Mouse (Mus musculus) midbrain, embryonic 12.5 days (tissue): ENCODE measurements at regions not wholly inside any gene's neighbourhood (a gene's known extent, or its start where the extent isn't known, plus 50 kb on each side); places are given as distances from the start of the nearest gene placed in this dataset.
"Not testable (repeated sequence)": the region's sequence is repeated elsewhere in the genome, so short reads cannot be mapped to it uniquely, and the experiment has no call there.

Experiments used
- ATAC-seq: fragments of 200-750 bp; cut with Nextera tagmentation; 2 replicates; pipeline ENCODE4 v1.8.0; 2017; ENCODE audit warnings: low read depth, moderate TSS enrichment, moderate library complexity; ENCODE audit not compliant: low FRiP score
- H3K27ac ChIP-seq: fragments of 300-500 bp; sonication (generic); replicated peaks from 2 replicates; pipeline ENCODE4 v1.5.1; 2016; ENCODE audit warnings: mild to moderate bottlenecking
- H3K27me3 ChIP-seq: fragments of 300-500 bp; sonication (generic); 2 replicates; pipeline ENCODE4 v1.6.1; 2016; ENCODE audit warnings: mild to moderate bottlenecking
- H3K36me3 ChIP-seq: fragments of 300-500 bp; sonication (generic); 2 replicates; pipeline ENCODE4 v1.6.1; 2016
- H3K4me1 ChIP-seq: fragments of 300-500 bp; sonication (generic); 2 replicates; pipeline ENCODE4 v1.6.1; 2016
- H3K4me2 ChIP-seq: fragments of 300-500 bp; sonication (generic); replicated peaks from 2 replicates; pipeline ENCODE4 v1.6.1; 2016; ENCODE audit warnings: mild to moderate bottlenecking, moderate library complexity
- H3K4me3 ChIP-seq: fragments of 300-500 bp; sonication (generic); 2 replicates; pipeline ENCODE4 v1.5.1; 2016; ENCODE audit warnings: mild to moderate bottlenecking
- H3K9ac ChIP-seq: fragments of 300-500 bp; sonication (generic); replicated peaks from 2 replicates; pipeline ENCODE4 v1.6.1; 2016; ENCODE audit warnings: mild to moderate bottlenecking, moderate library complexity
- H3K9me3 ChIP-seq: fragments of 300-500 bp; sonication (generic); 2 replicates; pipeline ENCODE4 v1.6.1; 2016; ENCODE audit warnings: mild to moderate bottlenecking
- WGBS: fragments of 180-500 bp; shearing (Covaris S2); methylation state at CpG from one replicate; pipeline ENCODE4 v1.1.7; 2016; 5-methylcytosine and 5-hydroxymethylcytosine counted together

DNA sequence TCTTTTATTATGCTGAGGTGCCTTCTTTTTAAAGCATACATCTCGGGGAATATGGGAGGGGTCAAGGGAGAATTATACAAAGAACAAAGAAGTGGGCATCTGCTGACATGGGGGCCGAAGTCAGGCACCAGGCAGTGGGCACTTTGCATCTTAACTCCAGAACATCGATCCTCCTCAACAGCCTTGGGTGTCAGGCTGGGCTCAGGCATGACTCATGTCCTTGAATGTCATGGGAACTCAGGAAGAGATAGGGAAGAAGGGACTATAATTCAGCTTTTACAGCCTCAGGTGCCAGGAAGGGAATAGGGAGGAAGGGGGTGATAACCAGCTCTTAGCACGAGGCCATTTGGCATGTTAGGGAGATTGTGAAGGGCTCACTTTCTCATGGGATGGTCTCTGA lies 85.6 kb upstream of the Ptprz1 start:
- not testable (repeated sequence) for ATAC-seq, H3K4me2 ChIP-seq, H3K27ac ChIP-seq, H3K9ac ChIP-seq, H3K27me3 ChIP-seq, H3K4me3 ChIP-seq, H3K9me3 ChIP-seq, H3K36me3 ChIP-seq
- 87% methylated on average over 4 of the region's 4 CpGs for WGBS
- peaks cover 11% of the 10 kb centered on the region for H3K4me1 ChIP-seq

DNA sequence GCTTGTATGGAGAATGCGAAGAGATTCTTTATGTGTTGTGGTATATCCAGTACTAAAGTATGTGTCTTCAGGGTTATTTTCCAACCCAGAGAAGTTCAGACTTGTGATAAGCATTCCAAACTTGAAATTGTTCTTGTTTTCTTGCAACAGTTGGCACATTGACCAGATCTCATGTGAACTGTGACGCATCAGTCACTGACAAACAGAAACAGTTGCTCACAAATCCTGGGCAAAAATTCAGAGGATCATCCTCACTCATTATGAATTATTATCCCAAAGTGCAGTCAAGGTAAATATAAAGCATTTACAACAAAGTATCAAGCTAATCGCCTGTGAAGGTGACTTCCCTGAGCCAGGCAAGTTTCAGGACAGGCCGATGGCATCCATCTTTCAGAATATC lies 83.5 kb upstream of the Ptprz1 start:
- Histone ChIP-seq H3K27ac (no peak overlapping the region), H3K9ac (no peak overlapping the region), H3K36me3 (no peaks in the 10 kb centered on the region), H3K4me2 (no peak overlapping the region), H3K9me3 (no peaks in the 10 kb centered on the region), H3K27me3 (no peaks in the 10 kb centered on the region), H3K4me1 (peaks cover 26% of the 10 kb centered on the region), H3K4me3 (no peak overlapping the region)
- WGBS = 94% methylated on average over 4 of the region's 4 CpGs
- no peak for ATAC-seq

DNA sequence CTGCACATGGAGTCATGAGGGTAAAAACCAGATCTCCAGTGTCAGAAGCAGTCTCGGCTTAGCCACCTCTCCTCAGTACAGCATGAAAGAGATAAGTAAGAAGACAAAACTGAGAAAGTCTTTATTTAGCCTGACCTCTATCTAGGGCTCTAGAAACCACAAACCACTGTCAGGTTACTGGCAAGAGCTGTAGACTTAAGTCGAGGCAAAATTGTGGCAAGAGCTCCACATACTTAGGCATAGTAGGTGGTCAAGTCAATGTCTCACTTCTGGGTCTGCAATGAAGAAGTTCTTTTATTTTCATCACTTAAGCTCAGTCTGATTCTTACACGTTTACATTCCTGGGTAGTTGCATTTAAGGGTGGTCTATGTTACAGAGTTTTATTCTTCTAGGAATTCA lies 82.7 kb upstream of the Ptprz1 start:
- no peaks in the 10 kb centered on the region for H3K36me3 ChIP-seq
- no peak overlapping the region for H3K4me3 ChIP-seq
- H3K27me3 ChIP-seq = no peaks in the 10 kb centered on the region
- ATAC-seq = no peak
- no peak overlapping the region for H3K4me2 ChIP-seq
- H3K27ac ChIP-seq = no peak overlapping the region
- H3K9ac ChIP-seq = no peak overlapping the region
- H3K9me3 ChIP-seq = no peaks in the 10 kb centered on the region
- WGBS = 84% methylated on average over 3 of the region's 3 CpGs
- peaks cover 26% of the 10 kb centered on the region for H3K4me1 ChIP-seq

DNA sequence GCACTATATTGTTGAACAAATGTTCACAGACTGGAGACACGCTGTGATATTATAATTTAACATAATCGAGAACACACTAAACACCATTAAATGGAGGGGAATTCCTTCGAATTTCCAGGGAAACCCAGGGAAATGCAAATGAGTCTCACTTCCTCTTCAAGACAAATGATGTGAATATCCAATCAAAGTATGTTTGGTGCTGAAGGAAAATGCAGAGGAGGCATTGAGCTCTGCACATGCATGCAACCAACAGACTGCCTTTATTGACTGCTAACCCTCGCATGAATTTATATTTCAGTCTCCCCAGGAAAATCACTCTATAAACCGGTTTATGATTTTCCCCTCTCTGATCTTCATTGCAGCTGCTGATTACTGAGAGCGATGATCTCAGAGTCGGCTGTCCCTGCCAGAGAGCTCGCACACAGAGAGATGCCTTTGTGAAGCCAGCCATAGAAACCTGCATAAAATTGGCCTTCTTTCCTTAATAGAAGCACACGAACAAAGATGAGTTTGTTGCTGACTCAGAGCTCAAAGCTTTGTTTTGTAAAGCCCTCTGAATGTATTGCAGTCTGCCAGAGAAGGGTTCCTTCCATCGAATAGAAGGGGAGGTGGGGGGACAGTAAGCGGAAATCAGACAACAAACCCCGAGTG lies 81.1 kb upstream of the Ptprz1 start:
- H3K27ac ChIP-seq = peak overlapping the region; percentile 85
- no peaks in the 10 kb centered on the region for H3K27me3 ChIP-seq
- H3K4me1 ChIP-seq = peaks cover 26% of the 10 kb centered on the region
- H3K4me3 ChIP-seq = peak overlapping the region; percentile 11; the same call in 1 of the 2 replicates
- ATAC-seq = peak; percentile 85
- H3K36me3 ChIP-seq = no peaks in the 10 kb centered on the region
- H3K4me2 ChIP-seq = peak overlapping the region; percentile 49
- H3K9ac ChIP-seq = 0 out of 2 replicates have a peak overlapping the region, but pooled peaks have one; percentile 2
- WGBS = 7% methylated on average over 12 of the region's 12 CpGs
- H3K9me3 ChIP-seq = no peaks in the 10 kb centered on the region

DNA sequence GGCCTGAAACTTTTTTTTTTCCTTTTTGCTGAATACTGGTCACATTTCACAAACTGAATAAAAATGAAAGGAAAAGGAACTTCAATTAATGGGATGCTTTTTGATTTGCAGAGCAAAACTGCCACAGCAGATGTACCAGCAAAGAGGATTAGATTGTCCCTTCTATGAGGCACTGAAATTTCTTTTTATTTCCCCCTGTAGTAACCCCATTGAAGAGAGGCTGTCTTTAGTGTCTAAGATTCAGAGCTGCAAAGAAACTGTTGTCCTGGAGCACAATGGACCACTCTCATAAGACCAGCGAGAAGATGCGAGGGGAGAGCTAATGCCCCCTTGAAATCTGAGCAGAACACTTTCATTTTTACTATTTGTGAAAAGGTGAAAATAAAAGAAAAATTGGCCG lies 80.5 kb upstream of the Ptprz1 start:
- no peaks in the 10 kb centered on the region for H3K9me3 ChIP-seq
- WGBS = 16% methylated on average over 3 of the region's 3 CpGs
- peak overlapping the region; percentile 49 for H3K4me2 ChIP-seq
- H3K27me3 ChIP-seq = no peaks in the 10 kb centered on the region
- no peak overlapping the region for H3K9ac ChIP-seq
- peaks cover 26% of the 10 kb centered on the region for H3K4me1 ChIP-seq
- peak overlapping the region; percentile 85 for H3K27ac ChIP-seq
- H3K36me3 ChIP-seq = no peaks in the 10 kb centered on the region
- peak; percentile 80 for ATAC-seq
- 0 out of 2 replicates have a peak overlapping the region, but pooled peaks have one; percentile 11 for H3K4me3 ChIP-seq

DNA sequence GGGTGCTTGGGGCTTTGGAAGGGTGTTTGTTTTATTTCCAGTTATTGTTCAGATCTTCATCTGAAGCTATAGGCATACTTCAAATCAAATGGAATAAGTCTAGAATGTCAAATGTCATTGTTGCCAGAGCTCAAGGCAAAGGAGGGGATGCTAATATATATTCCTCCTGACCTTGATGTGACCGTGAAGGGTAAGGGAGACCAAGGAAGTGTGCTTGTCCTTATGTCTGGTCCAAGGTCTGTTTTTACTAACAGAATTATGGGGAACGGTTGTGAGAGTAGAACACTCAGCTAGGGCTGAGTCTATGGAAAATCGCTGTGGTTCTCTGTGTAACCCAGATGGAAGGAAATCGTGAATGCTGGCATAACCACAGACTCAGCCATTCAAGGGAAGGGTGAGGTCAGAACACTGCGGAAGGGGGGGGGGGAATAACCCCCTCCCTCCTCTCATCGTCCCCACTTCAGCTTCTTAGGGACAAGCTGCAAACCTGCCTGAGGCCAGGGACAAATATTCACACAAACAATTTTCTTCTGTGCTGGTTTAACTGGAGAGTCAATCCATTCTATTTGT lies 79.9 kb upstream of the Ptprz1 start:
- Histone ChIP-seq H3K36me3 (no peaks in the 10 kb centered on the region), H3K4me2 (peak overlapping the region; percentile 49), H3K9me3 (no peaks in the 10 kb centered on the region), H3K4me1 (peaks cover 26% of the 10 kb centered on the region), H3K4me3 (no peak overlapping the region), H3K9ac (peak overlapping the region; percentile 37; the same call in 1 of the 2 replicates), H3K27ac (peak overlapping the region; percentile 85), H3K27me3 (no peaks in the 10 kb centered on the region)
- 12% methylated on average over 6 of the region's 6 CpGs for WGBS
- peak; percentile 46 for ATAC-seq

DNA sequence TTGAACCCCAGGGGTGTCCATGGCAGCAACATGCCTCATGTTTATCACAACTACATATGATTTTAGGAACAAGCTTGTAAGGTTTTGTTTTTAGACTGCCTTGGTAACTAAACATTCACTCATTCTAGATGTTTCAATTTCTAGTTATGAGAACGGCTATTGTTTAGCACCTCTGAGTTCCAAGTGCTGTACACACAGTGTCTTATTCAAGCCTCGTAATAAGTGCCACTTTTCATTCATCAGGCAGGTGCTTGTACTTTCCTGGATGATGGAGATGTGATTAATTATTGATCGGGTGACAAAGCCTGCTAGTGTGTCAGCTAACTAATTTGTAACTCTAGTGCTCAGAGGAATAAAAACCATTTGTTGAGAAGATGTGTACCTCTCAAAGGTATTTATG lies 73.4 kb upstream of the Ptprz1 start:
- 57% methylated on average over 3 of the region's 3 CpGs for WGBS
- Histone ChIP-seq H3K36me3 (no peaks in the 10 kb centered on the region), H3K4me2 (no peak overlapping the region), H3K27me3 (no peaks in the 10 kb centered on the region), H3K9me3 (no peaks in the 10 kb centered on the region), H3K4me1 (peaks cover 10% of the 10 kb centered on the region), H3K4me3 (no peak overlapping the region), H3K27ac (no peak overlapping the region; the same call in 1 of the 2 replicates), H3K9ac (no peak overlapping the region)
- ATAC-seq = peak; percentile 47; the same call in 1 of the 2 replicates

DNA sequence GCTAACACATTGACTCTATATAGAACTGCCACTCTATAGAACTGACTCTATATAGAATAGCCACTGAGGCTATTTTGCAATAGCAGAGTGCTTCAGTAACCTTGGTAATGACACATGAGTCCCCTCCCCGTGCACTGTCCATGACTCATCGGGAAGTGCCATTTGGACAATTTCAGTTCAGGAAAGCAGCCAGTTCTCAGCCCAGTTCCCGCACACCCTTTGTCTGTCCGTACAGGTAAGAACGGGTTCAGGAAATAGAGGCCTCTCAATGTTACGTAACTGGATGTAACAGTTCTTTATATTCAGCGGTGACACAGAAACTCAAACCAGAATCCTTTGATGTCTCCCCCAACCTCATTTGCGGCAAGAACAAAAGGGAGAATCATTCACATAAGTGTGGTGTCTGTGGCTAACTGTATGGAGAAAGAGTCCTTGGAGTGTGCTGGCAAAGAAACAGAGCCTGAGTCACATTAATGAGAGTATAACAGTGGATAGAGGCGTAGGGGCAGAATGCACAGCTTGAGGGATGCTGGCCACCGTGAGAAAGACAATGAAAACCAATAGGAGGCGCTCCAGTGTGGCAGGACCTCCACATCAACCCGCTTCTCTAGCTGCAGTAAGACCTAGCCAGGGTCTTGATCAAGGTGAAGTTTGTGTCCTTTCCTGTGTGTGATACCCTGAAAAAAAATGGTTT lies 72.8 kb upstream of the Ptprz1 start:
- Histone ChIP-seq H3K4me2 (no peak overlapping the region), H3K9me3 (no peaks in the 10 kb centered on the region), H3K4me1 (peaks cover 10% of the 10 kb centered on the region), H3K9ac (no peak overlapping the region), H3K36me3 (no peaks in the 10 kb centered on the region), H3K27ac (no peak overlapping the region; the same call in 1 of the 2 replicates), H3K27me3 (no peaks in the 10 kb centered on the region), H3K4me3 (no peak overlapping the region)
- peak; percentile 72 for ATAC-seq
- WGBS = 65% methylated on average over 12 of the region's 12 CpGs

DNA sequence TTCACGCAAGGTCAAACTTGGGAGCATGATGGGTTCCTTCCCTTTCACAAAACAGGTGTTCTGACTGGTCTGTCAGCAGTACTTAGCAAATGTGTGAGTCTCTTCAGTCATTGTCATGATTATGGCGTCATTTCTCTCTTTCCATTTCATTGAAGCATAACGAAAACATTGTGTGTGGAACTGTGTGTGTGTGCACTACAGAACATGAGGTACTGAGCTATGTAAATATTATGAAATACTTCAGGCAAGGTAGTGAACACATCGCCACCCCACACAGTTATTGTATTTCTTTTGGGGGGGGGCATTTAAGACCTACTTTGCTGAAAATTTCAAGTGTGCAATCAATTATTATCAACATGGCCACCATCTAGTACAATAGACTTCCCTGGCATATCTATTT lies 71.4 kb upstream of the Ptprz1 start:
- Histone ChIP-seq H3K27ac (no peak overlapping the region), H3K9ac (no peak overlapping the region), H3K4me2 (no peak overlapping the region), H3K27me3 (no peaks in the 10 kb centered on the region), H3K4me1 (peaks cover 10% of the 10 kb centered on the region), H3K4me3 (no peak overlapping the region), H3K9me3 (no peaks in the 10 kb centered on the region), H3K36me3 (no peaks in the 10 kb centered on the region)
- WGBS = 90% methylated on average over 4 of the region's 4 CpGs
- ATAC-seq = no peak

DNA sequence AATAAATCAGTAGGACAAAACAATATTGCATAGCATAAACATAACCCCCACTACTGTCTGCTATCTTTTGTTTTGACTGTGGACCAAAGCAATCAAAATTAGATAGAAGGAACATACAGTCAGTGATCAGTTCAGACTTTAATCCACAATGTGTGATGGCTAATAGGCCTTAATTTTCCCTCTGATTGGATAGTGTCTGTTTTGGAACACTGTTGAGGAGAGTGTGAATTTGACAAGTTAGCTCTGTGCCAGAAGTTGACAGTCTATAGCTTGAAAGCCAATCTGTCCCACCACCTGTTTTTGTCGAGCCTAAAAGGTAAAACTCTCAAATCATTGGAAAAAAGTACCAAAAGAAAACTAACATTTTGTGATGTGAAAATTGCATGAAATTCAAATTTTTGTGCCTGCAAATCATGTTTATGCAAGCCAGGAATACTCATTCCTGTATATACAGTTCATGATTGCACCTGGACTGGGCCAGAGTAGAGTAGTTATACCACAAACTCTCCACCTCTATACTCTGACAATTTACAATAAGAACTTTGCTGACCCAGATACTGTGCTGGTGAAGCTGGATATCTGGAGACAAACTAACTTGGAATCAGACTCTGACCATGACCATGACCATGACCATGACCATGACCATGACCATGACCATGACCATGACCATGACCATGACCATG lies 50.1 kb upstream of the Ptprz1 start:
- Histone ChIP-seq H3K4me1 (no peaks in the 10 kb centered on the region), H3K4me2 (no peak overlapping the region), H3K27ac (no peak overlapping the region), H3K27me3 (no peaks in the 10 kb centered on the region), H3K4me3 (no peak overlapping the region), H3K36me3 (no peaks in the 10 kb centered on the region), H3K9me3 (no peaks in the 10 kb centered on the region), H3K9ac (no peak overlapping the region)
- ATAC-seq = no peak
- WGBS = 94% methylated on average over 1 of the region's 1 CpGs
